Mouse (Mus musculus): Measurements from ENCODE around the gene Cnpy3.

- TF ChIP-seq POLR2A (IDR thresholded peaks at IDR 0.05; ENCODE audit: low read depth, low read length) (no peak), CTCF (IDR thresholded peaks at IDR 0.05; ENCODE audit: borderline replicate concordance, insufficient read depth, low read length) (no peak)
Observed at GRCm38 (mm10) chr17:46703971-46704886, 47.8 kb downstream of the Cnpy3 start.

All from embryonic fibroblast, embryonic 13.5 days (primary cell).